Mouse (Mus musculus) macrophage (primary cell): ENCODE measurements at regions not wholly inside any gene's neighbourhood (a gene's known extent, or its start where the extent isn't known, plus 50 kb on each side); places are given as distances from the start of the nearest gene placed in this dataset.

Experiments used
- H3K27ac ChIP-seq: fragments of 350-480 bp; formaldehyde crosslinking; 2 replicates; pipeline ENCODE4 v1.9.0; 2021
- H3K36me3 ChIP-seq: fragments of 350-480 bp; formaldehyde crosslinking; 2 replicates; pipeline ENCODE4 v1.9.0; 2021; ENCODE audit errors: inconsistent target
- H3K4me3 ChIP-seq: fragments of 350-480 bp; formaldehyde crosslinking; 2 replicates; pipeline ENCODE4 v1.9.0; 2021; ENCODE audit errors: inconsistent target
- H3K79me2 ChIP-seq: fragments of 350-480 bp; formaldehyde crosslinking; 2 replicates; pipeline ENCODE4 v1.9.0; 2021; ENCODE audit errors: inconsistent target
- WGBS: methylation state at CpG from one replicate; pipeline ENCODE4 v1.1.7; 2026; ENCODE audit warnings: inconsistent platforms; ENCODE audit not compliant: missing documents; 5-methylcytosine and 5-hydroxymethylcytosine counted together

DNA sequence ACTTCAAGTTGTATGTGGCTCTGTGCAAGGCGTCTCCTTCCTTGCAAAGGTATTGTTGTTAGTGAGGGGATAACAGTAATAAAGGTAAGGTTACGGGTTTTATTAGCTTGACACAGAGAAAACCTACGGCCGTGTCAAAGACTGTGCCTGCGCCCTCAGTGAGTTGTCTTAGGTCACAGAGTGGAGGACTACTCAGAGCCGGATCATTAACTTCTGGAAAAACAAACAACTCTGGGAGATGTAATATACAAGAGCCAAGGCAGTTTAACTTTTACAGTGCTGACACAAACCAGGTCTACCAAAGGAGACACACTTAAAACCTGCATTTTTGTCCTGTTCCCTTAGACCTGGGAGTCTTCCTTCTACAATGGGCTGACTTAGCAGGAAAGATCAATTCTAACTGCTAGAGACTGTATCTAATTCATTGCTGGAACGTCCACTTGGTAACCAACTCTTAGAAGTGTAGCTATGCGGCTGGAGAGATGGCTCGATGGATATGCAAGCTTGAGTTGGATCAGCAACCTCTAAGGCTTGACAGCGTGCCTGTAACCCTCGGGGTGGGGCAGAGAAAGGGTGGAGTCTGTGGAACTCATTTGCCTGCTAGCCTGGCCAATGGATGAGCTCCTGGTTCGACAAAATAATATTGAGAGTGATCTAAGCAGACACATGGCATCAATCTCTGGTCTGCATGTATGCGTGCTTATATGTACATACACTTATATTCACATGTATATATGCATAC, 115.5 kb upstream of the Adgrl2 start:
- 93% methylated on average over 12 of the region's 13 CpGs for WGBS

DNA sequence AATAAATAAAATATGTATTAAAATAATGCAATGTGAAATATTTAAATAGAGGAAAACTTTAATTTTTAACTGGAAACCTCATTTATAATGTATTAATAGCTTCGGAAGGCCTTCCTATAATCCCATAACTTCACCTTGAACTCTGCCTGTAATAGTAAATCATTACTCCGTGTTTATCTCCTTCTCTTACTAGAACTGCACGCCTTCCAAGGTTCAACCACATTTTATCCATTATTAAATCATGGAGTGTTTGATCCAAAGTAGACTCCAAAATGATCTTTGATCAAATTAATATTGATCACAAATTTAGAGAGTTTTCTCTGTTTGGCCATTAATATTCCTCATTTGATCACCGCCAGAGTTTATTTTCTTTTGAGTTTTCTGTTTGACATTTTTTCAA, 114.8 kb upstream of the Adgrl2 start:
- no peak overlapping the region for H3K27ac ChIP-seq
- H3K36me3 ChIP-seq: no peaks in the 10 kb centered on the region
- 93% methylated on average over 4 of the region's 4 CpGs for WGBS
- no peak overlapping the region for H3K4me3 ChIP-seq
- no peaks in the 10 kb centered on the region for H3K79me2 ChIP-seq

More for the DNA sequence above, 115.5 kb upstream of the Adgrl2 start:
- H3K27ac ChIP-seq: no peak overlapping the region
- no peaks in the 10 kb centered on the region for H3K36me3 ChIP-seq
- H3K79me2 ChIP-seq: no peaks in the 10 kb centered on the region
- no peak overlapping the region for H3K4me3 ChIP-seq

DNA sequence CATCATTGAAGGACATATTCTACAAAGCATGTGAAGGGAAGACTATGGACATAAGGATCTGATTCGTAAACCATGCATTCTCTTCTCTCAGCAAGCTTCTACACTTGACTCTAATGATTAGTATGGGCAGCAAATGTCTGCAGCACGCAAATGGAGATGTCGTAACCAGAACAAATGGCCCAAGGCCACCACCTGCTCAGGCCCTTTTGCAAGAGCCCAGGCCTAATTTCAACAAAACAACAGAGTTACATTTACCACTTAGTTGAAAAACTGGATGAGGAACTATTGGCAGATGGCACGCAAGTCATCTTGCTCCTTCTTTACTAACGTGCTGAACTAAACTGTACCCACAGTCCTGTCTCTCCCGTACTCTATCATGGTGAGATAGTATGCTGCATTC, 113.7 kb upstream of the Adgrl2 start:
- no peak overlapping the region for H3K4me3 ChIP-seq
- no peak overlapping the region for H3K27ac ChIP-seq
- no peaks in the 10 kb centered on the region for H3K36me3 ChIP-seq
- WGBS: 56% methylated on average over 6 of the region's 6 CpGs
- H3K79me2 ChIP-seq: no peaks in the 10 kb centered on the region

DNA sequence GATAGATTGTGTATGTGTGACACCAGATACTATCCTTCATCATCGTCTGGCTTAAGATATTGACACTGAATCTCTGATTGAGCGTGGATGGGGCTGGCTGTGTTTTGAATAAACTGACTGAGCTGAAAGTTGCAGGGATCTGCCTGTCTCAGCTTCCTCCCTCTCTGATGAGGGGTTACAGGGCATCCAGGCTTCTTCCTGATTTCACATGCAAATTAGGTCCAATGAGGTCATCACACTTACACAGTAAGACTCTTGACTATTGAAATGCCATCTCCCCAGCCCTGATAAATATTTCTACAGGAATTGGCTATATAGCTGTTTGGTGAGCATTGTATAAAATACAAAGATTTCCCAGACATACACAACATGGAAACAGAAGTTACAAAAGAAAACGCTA, 113.1 kb upstream of the Adgrl2 start:
- Histone ChIP-seq H3K27ac (no peak overlapping the region), H3K79me2 (no peaks in the 10 kb centered on the region), H3K36me3 (no peaks in the 10 kb centered on the region), H3K4me3 (no peak overlapping the region)
- 96% methylated on average over 3 of the region's 3 CpGs for WGBS

DNA sequence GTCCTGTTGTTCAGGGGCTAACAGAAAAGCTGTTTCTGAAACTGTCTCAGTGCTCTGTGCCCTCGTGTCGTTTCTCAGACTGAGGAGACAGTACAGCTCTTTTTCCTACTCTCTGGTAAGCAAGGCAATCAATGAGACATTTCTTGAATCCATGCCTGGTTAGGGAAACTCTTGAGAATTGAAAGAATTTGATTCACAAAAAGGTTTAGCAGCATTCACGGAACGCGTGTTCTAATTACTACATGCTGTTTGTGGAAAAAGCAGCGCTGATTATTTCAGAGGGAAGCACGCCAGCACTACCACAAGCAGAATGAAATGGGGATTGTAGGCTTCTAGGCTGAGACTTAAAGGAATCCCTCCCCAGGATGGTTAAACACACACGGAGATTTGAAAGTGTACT, 112.5 kb upstream of the Adgrl2 start:
- H3K4me3 ChIP-seq: no peak overlapping the region
- 96% methylated on average over 8 of the region's 8 CpGs for WGBS
- H3K36me3 ChIP-seq: no peaks in the 10 kb centered on the region
- no peak overlapping the region for H3K27ac ChIP-seq
- H3K79me2 ChIP-seq: no peaks in the 10 kb centered on the region

DNA sequence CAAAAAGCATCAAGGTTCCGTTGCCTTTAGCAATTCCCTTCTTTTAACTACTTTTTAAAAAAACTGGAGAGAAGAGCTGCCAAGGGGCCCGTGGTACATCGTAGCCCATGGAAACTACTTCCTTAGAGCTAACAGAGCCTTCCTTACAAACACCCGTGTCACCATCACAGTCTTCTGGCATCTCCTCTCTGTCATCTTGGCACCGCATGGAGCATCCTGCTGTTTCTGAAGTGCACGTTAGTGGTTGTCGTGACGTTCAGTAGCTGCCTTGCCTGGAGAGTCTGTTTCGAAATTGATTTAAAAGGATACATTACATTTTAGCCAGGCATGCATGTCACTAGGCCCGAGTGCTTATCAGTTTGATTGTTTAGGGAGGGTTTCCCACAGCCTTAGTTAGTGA, 111.4 kb upstream of the Adgrl2 start:
- 92% methylated on average over 10 of the region's 10 CpGs for WGBS
- no peaks in the 10 kb centered on the region for H3K79me2 ChIP-seq
- no peak overlapping the region for H3K4me3 ChIP-seq
- H3K27ac ChIP-seq: no peak overlapping the region
- H3K36me3 ChIP-seq: no peaks in the 10 kb centered on the region

DNA sequence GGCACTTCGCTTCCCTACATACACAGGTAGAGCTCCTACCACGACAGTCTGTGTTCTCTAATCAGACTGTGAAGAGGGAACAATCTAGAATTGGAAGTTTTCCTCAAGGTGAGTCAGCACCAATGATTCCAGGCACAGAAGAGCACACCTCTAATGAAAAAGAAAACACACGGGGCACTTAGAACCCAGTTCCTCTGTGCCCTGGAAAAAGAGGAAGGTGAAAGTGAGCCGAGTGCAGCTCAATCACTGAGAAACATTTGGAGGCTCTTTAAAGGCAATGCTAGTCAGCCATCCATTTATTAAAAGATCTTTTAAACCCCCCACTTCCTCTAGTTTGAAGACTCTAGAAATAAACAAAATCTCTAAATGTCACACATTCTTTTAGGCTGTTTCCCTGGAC, 108.4 kb upstream of the Adgrl2 start:
- H3K36me3 ChIP-seq: no peaks in the 10 kb centered on the region
- H3K79me2 ChIP-seq: no peaks in the 10 kb centered on the region
- 27% methylated on average over 4 of the region's 4 CpGs for WGBS
- no peak overlapping the region for H3K4me3 ChIP-seq
- H3K27ac ChIP-seq: no peak overlapping the region

DNA sequence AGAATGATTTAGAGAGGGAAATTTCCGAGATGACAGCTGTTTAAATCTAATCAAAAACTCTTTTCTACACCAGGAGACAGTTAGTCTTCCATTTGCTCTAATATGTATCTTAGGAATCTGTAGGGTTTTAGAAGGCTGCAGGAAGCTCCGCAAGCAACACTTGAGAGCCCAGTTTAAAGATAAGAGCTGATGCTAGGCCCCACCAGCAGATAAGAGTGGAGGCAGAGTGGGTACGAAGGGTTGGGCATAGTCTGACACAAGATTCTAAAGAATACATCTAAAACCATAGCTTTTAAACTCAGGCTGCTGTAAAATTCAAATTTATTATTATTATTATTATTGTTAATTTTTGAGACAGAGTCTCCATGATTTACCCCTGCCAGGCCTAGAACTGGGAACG, 106.7 kb upstream of the Adgrl2 start:
- WGBS: 98% methylated on average over 4 of the region's 4 CpGs
- Histone ChIP-seq H3K27ac (no peak overlapping the region), H3K79me2 (no peaks in the 10 kb centered on the region), H3K4me3 (no peak overlapping the region), H3K36me3 (no peaks in the 10 kb centered on the region)

DNA sequence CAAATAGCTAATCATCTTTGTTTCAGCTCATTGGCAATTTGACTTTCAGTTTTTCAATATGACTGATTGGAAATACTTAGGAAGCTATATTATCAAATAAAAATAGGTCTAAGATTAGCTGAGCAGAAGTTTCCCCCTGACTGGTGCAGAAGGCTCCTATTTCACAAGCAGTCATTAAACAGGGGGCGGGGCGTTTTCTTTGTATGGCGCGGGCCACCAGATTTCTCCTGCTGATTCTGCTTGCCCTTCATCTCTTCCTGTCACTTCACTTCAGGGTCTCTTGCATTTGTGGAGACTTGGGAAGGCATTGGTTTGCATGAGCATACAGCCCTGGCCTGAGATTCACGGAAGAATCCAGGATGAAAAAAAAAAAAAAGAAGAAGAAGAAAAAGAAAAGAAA, 102.3 kb upstream of the Adgrl2 start:
- WGBS: 34% methylated on average over 5 of the region's 5 CpGs

DNA sequence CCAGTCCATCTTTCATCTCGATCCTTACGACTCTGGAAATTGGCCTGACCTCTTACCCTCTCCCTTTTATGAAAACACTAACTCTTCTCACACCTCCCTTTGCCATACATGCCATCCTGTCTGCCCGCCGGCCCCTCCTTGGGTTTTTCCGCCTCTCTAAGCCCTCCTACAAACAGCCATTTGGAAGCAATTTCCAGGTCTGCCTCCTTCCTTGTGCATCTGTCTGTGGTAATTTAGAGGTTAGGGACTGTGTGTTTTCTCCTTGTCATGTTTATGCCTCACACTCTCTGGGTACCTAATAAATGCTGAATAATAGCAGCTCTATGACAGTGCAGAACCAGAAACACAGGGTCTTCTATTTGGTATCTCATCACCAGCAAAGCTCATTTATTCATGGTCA, 99.7 kb upstream of the Adgrl2 start:
- no peak overlapping the region for H3K27ac ChIP-seq
- no peaks in the 10 kb centered on the region for H3K36me3 ChIP-seq
- 87% methylated on average over 5 of the region's 5 CpGs for WGBS

More for the DNA sequence above, 102.3 kb upstream of the Adgrl2 start:
- Histone ChIP-seq H3K79me2 (no peaks in the 10 kb centered on the region), H3K36me3 (no peaks in the 10 kb centered on the region), H3K4me3 (no peak overlapping the region), H3K27ac (no peak overlapping the region)

DNA sequence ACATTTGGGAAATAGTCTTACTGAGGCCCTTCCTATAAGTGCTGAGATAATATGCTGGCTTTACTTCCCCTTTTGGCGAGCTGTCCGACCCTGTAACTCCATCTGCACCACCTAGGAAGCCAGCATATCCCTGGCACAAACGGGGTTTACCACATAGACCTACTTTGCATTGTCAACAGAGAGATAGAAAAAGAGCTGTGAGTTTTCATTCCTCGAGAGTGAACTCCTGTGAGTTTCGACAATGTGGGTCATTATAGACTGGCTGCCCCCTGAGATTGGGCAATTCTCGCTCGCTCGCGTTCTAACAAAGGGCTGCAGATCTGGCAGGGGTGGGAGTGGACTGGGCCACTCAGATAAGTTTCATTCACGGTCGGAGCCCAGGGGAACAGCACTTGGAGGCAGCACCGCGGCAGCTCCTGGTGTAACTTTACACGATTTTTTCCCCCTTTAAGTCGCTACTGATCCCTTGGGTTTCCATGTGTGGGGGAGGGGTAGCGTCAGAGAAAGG, 98.3 kb upstream of the Adgrl2 start:
- Histone ChIP-seq H3K27ac (no peak overlapping the region), H3K79me2 (no peaks in the 10 kb centered on the region), H3K36me3 (no peaks in the 10 kb centered on the region), H3K4me3 (no peak overlapping the region)
- 9% methylated on average over 15 of the region's 16 CpGs for WGBS

More for the DNA sequence above, 99.7 kb upstream of the Adgrl2 start:
- H3K79me2 ChIP-seq: no peaks in the 10 kb centered on the region
- H3K4me3 ChIP-seq: no peak overlapping the region

DNA sequence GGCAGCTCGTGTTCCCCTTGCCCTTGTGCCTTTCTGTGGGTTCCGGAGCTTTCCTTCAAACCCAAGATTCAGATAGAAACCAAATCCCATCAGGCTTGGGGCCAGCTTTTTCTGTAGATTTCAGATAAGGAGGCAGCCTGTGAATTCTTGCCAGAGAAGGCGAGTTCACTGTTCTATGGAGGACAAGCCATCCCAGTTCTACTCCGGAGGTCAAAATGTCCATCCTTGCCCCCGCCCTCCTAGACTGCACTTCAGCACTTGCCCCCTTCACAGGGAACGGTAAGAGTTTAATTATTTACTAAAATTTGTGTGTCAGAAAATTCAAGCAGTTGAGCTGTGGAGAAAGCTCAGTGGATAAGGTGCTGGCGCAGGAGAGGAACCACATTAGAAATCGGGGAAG, 97.1 kb upstream of the Adgrl2 start:
- H3K79me2 ChIP-seq: no peaks in the 10 kb centered on the region
- no peak overlapping the region for H3K4me3 ChIP-seq
- H3K36me3 ChIP-seq: no peaks in the 10 kb centered on the region
- H3K27ac ChIP-seq: no peak overlapping the region
- WGBS: 92% methylated on average over 8 of the region's 8 CpGs

DNA sequence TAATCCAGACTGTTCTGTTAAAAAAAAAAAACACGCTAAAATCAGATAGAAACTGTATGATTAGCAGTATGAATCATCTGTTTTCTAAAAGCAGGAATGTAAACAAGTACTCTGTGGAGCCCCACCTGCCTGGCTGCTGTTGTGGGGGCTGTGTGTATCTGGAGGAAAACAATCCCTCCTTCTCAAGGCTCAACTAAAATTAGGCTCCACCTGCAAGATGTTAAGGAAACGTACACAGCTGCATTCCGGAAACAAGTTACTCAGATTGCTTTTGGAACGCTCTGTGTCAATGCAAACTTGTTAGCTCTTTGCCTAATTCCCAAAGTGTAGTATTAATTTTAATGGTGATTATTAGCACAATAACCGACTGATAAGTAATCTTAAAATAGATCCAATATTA, 96.3 kb upstream of the Adgrl2 start:
- H3K79me2 ChIP-seq: no peaks in the 10 kb centered on the region

DNA sequence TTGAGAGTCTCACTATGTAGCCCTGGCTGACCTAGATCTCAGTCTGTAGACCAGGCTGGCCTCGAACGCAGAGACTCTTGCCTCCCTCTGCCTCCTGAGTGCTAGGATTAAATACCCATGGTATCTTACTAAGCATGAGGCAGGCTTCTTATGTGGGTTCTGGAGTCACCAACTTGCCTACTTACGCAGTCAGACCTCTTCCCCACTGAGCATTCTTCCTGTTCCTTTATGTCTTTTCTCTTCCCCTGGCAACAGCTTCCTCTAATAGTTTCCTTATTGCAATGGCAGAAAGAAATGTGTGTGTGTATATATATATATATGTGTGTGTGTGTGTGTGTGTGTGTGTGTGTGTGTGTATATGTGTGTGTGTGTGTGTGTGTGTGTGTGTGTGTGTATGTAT, 95.7 kb upstream of the Adgrl2 start:
- H3K27ac ChIP-seq: peak overlapping the region; percentile 71
- H3K79me2 ChIP-seq: no peaks in the 10 kb centered on the region
- H3K4me3 ChIP-seq: no peak overlapping the region
- no peaks in the 10 kb centered on the region for H3K36me3 ChIP-seq
- WGBS: 36% methylated on average over 3 of the region's 3 CpGs

More for the DNA sequence above, 96.3 kb upstream of the Adgrl2 start:
- Histone ChIP-seq H3K27ac (no peak overlapping the region), H3K4me3 (no peak overlapping the region), H3K36me3 (no peaks in the 10 kb centered on the region)
- WGBS: 58% methylated on average over 5 of the region's 5 CpGs

DNA sequence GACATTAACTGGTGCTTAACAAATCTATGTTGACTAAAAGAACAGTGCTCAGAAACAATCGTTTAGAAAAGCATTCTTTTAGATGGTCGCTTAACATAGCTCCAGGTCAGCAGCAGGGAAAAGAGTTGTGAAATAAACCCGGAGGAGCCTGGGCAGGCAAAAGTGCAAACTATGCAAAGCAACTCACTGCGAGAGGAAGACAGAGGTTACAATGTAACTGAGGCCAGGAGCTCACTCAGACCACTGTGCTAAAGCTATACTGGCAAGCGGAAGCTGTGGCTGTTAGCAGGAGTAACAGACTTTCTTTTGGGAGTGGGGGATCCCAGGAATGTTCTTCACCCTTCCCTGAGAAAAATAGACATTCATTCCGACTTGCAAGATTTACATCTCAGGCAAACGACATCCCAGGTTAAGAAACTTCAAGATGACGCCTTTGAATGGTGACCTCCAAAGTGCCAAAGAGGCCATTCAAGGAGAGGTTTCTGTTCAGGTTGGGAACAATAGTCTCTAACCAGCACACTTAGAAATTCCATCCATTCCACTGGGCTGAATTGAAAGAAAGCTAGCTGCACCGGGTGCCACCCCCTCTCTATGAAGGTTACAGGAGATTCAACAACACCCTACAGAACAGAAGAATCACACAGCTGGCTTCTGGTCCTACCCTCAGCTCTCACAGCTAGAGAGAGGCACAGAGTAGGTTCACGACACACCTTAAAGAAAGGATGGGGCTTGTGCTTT, 94.7 kb upstream of the Adgrl2 start:
- Histone ChIP-seq H3K27ac (peak overlapping the region; percentile 71; the same call in 1 of the 2 replicates), H3K79me2 (no peaks in the 10 kb centered on the region), H3K4me3 (no peak overlapping the region), H3K36me3 (no peaks in the 10 kb centered on the region)
- 79% methylated on average over 10 of the region's 10 CpGs for WGBS
